Mouse (Mus musculus) erythroblast, embryonic 14.5 days (primary cell): ENCODE results near the gene Itm2b.

Experiments used
- GATA1 ChIP-seq: IDR thresholded peaks from 2 replicates; pipeline ENCODE4 v1.6.1; 2012; ENCODE audit warnings: low read length, inconsistent platforms, mixed read lengths
- TAL1 ChIP-seq: IDR thresholded peaks from 3 replicates; pipeline ENCODE4 v1.6.1; 2012; ENCODE audit warnings: low read length, inconsistent platforms, mixed read lengths

GRCm38 (mm10) chr14:73340051-73340755 is 44.9 kb downstream of the Itm2b start:
- TF ChIP-seq TAL1 (no peak), GATA1 (no peak)
